Mouse (Mus musculus) spleen, postnatal 0 days (tissue): ENCODE results near the gene Spz1. TPM values are rescaled to one million over a fixed set of nuclear protein-coding genes. Genes with fewer than 3 reads are reported as not detected.

Experiments
- polyA plus RNA-seq: library from polyadenylated mRNA; unstranded; fragments of >200 nt; fragmentation: Nextera tagmentation; extraction: Ambion mirVana; gene quantifications from 2 replicates; pipeline ENCODE4 v1.2.1, GENCODE M21; 2015

The Spz1 gene
- polyA plus RNA-seq = not detected in 2 replicates

DNA sequence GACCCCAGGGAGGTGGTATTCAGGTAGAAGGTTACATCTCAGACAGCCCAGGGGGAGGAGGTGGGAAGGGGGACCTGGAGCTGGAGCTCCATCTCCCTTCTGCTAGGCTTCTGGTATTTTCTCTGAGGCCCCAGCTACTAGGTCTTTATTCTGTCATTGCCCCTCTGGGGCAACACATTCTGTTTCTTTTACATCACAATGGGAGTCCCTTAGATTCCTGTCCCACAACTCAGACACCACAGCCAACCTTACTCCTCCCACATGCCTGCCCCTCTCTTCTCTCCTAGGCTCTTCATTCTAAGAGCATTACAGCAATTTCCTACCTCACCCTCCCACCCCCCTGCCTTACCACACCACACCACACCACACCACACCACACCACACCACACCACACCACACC is at the start of gene Spz1:
Gene Spz1, minus strand, starts transcription at position 101 of the 400 bp plus-strand sequence.

DNA sequence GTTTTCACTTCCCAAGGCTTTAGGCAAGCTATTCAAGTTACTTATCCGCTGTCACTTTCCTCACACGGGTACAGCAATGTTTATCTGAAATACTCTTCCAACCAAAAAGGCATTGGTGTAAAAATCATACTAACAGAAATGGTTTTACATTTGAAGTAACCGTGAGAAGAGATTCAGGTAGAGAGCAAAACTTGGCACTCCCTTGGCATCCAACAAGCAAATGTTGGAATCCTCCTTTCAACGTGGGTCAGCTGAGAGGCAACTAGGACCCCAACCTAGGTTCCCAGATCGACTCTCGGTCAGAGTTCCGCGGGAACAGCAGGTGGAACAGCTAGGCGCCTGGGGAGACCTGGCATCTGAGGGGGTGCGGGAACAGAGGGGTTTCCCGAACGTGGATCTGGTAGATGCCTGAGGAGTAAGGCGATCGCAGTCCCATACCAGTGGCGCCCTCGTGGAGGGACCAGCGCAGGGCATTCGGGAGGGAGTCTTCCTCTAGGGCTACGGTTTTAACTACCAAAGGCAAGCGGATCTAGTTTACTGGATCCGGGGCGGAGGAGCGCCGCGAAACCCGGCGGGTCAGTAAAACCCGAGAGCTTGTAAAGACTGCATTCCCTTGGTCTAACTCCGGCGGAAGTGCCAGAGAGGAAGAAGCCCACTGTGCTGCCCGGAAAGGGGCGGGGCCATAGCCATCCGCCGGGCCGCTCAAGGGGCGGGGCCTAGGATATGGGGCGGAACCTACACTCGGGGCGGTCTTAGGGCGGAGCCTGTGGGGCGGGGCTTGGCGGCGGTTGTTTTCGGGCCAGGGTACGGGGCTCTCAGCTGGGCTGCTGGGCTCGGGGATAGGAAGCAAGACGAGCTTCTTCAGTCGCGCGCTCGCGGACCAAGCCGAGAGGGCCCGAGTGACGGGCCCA is 34.6 kb upstream of the Spz1 start, which contains the start of gene Serinc5:
Gene Serinc5, plus strand, starts transcription at position 781 of the 911 bp plus-strand sequence.

DNA sequence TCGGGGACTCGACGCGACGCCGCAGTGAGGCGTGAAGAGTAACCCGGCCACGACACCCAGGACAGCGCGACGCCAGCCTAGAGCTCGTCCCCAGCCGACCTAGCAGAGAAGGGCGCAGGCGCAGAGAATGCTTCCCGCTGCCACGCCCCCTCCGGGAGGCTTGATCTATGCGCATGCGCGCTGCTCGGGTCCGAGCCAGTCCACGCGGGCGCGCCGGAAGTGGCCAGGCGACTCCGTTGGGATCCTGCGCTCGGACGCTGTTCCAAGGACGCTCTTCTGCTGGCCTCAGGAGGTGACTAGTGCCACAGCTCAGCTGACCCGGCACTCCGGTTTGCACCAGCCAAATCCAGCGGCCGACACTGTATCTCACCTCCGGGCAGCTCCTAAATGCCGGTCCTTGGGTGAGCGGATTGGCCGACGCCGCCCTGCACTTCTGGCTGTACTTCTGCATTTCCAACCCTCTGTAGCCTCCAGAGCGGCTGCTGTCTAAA is 45.2 kb downstream of the Spz1 start, which contains the start of gene Zfyve16:
Gene Zfyve16, minus strand, starts transcription at position 148 of the 491 bp plus-strand sequence.

Other genes with a start within 250 kb of the Spz1 start
- 14.5 and 17.5 TPM in 2 replicates for gene Dhfr, start 221.4 kb downstream of the Spz1 start, polyA plus RNA-seq
- 15.2 and 15.6 TPM in 2 replicates for gene Msh3, start 221.2 kb downstream of the Spz1 start, polyA plus RNA-seq
- 0.07 TPM in 1 of 2 replicates, not detected in the other for gene Ankrd34b, start 150.3 kb downstream of the Spz1 start, polyA plus RNA-seq
- 0.30 and 0.39 TPM in 2 replicates for gene Fam151b, start 92.2 kb downstream of the Spz1 start, polyA plus RNA-seq
- gene Zfyve16, start 45.3 kb downstream of the Spz1 start, polyA plus RNA-seq = 2.5 and 3.3 TPM in 2 replicates
- gene Serinc5, start 34.9 kb upstream of the Spz1 start, polyA plus RNA-seq = 18.7 and 19.1 TPM in 2 replicates
- gene Thbs4, start 218.6 kb upstream of the Spz1 start, polyA plus RNA-seq = 0.79 and 0.86 TPM in 2 replicates